Mouse (Mus musculus) G1E (cell line): ENCODE measurements around the gene Ms4a14.

ENCODE experiments used
- CTCF ChIP-seq: IDR thresholded peaks from 2 replicates; pipeline ENCODE4 v1.5.1; 2012; ENCODE audit warnings: low read depth, low read length, inconsistent platforms, mixed read lengths
- GATA1 ChIP-seq: IDR thresholded peaks from 2 replicates; pipeline ENCODE4 v1.6.1; 2012; ENCODE audit warnings: borderline replicate concordance, low read length, inconsistent platforms, mixed read lengths
- GATA2 ChIP-seq: IDR thresholded peaks from 2 replicates; pipeline ENCODE4 v1.6.1; 2012; ENCODE audit warnings: low read depth, low read length, inconsistent platforms, borderline replicate concordance
- POLR2AphosphoS5 ChIP-seq: IDR thresholded peaks from 2 replicates; pipeline ENCODE4 v1.6.1; 2012; ENCODE audit warnings: low read depth, low read length, inconsistent platforms; ENCODE audit not compliant: insufficient replicate concordance
- TAL1 ChIP-seq: conservative IDR thresholded peaks from 2 replicates; pipeline ENCODE4 v1.6.1; 2012; ENCODE audit warnings: low read depth, low read length, inconsistent platforms, mixed read lengths

DNA sequence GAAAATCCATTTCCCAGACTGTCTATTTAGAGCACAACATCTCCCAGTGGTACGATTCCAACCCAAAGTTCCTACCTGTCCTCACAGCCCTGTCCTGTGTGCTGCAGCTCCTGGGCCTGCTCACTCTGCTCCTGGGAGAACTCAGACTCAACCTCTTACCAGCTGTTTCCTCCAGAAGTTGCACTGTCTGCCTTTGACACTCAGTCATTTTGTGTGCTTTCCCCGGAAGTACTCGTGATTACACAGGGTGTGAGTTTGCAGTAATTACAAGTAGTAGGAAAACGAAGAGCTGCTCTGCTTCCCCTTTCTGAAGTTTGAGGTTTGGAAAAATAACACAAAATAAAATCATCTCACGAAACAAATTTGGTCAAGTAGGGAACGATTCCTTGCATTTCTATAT lies 21.7 kb upstream of the Ms4a14 start, which contains the start of gene Ms4a7:
- TF ChIP-seq CTCF: no peak
- TF ChIP-seq GATA1: no peak
- TF ChIP-seq TAL1: no peak
- TF ChIP-seq POLR2AphosphoS5: no peak
- TF ChIP-seq GATA2: no peak
